Mouse (Mus musculus) spleen, postnatal 14 days (tissue): ENCODE data around the gene Klf3.
"Not testable (repeated sequence)": the region's sequence is repeated elsewhere in the genome, so short reads cannot be mapped to it uniquely, and the experiment has no call there.

Experiments used
- DNase-seq, 2 experiments: peaks; one replicate each; pipeline ENCODE4 v3.0.0; 2021 to 2022; ENCODE audit warnings: low spot score in 2 of 2

Klf3 gene

DNA sequence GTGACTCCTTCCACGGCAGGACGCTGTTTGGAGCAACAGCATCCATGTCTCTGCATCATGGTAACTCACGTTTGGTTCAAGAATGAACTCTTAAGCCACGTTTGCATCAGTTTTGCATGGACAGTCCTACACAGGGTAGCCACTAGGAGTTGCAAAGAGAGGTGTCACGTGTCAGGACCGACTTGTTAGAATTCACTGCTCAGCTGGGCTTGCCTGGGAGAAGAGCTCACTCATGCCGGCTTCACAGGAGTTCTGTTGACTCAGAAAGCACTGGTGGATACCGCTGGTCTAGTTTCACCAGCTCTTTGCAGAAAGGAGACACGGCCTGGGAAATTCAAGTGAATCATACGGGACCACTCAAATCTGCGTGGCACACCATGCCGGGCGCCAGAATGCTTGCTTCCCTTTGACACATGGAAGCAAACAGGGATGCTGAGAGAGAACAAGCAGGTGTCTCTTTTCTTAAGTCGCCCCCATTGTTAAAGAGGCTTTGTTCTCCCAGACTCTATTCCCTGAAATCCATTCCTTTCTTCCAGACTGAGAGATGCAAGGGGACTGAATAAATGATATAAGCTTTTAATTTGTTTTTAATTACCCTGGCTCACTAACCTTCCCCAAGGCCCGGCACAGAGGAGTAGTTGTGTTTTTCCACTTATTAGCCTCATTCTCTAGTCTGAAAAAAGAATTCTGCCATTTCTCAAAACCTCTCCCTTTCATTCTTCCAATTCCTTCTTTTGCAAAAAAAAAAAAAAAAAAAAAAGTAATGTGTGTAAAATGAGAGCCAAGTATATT, 74.2 kb downstream of the Klf3 start:
- no peak for DNase-seq

DNA sequence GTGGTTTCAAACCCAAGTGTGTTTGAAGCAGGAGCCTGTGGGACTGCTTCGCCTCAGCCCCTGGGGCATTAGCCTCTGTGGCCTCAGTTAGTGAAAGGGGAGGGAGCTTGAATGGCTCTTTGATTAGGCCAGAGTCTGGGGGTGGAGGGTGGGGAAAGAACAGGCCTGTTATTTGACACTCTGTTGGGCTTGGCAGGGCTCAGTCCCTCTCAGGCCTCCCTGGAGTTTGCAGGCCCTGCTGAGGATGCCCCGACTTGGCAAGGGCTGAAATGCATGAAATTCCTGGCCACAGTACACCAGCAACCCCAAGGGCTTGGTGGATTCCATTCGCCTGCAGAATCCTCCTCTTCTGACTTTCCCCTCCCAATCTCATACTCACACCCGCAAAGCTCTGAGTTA, 74.8 kb downstream of the Klf3 start:
- DNase-seq = no peak

- DNase-seq = no peak
Measured at GRCm38 (mm10) chr5:64878526-64878925, 75.3 kb downstream of the Klf3 start.

DNA sequence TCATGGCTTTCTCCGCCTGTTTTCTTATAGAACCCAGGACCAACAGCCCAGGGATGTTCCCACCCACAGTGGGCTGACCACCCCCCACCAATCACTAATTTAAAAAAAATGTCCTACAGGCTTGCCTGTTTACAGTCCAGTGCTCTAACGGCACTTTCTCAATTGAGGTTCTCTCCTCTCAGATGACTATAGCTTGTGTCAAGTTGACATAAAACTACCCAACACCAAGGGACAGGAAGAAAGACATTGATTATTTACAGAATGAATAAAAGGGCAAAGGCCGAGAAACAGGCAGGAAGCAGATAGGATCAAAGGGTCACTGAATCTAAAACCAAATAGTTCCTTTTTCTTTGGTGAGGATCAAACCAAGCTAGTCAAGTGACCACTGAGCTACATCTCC, 76.1 kb downstream of the Klf3 start:
- no peak for DNase-seq

- DNase-seq = not testable (repeated sequence)
Measured at GRCm38 (mm10) chr5:64881559-64881958, 78.4 kb downstream of the Klf3 start.

DNA sequence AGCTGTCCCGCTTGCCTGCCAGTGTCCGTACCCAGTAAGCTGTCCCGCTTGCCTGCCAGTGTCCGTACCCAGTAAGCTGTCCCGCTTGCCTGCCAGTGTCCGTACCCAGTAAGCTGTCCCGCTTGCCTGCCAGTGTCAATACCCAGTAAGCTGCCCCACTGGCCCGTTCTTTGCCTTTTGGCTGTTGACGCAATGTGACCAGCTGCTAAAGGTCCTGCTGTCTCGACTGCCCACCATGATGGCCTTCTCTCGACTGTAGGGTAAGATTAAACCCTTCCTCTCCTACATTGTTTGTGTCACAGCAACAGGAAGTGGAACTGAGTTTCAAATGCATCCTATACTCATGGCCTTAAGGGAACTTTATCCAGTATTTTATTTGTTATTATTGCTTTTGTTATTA, 78.8 kb downstream of the Klf3 start:
- DNase-seq = not testable (repeated sequence)
